Mouse (Mus musculus) myocyte (in vitro differentiated cells): ENCODE data around the gene Etnk2. TPM values are rescaled to one million over a fixed set of nuclear protein-coding genes. Genes with fewer than 3 reads are reported as not detected.

Source experiments
- H3K27me3 ChIP-seq: one replicate; pipeline ENCODE4 v1.6.1; 2011; ENCODE audit not compliant: control insufficient read depth, insufficient read depth, insufficient read length
- H3K36me3 ChIP-seq: one replicate; pipeline ENCODE4 v1.6.1; 2011; ENCODE audit not compliant: control insufficient read depth, insufficient read depth
- H3K4me2 ChIP-seq: one replicate; pipeline ENCODE4 v1.6.1; 2011; ENCODE audit warnings: low read depth, control low read depth
- H3K4me3 ChIP-seq: one replicate; pipeline ENCODE4 v1.5.1; 2011; ENCODE audit warnings: mild to moderate bottlenecking, control low read depth, moderate library complexity
- H3K79me2 ChIP-seq: one replicate; pipeline ENCODE4 v1.6.1; 2011; ENCODE audit not compliant: control insufficient read depth, insufficient read depth
- H3ac ChIP-seq: one replicate; pipeline ENCODE4 v1.6.1; 2011; ENCODE audit not compliant: control insufficient read depth, insufficient read length
- CEBPB ChIP-seq: IDR thresholded peaks from 2 replicates; pipeline ENCODE4 v1.6.1; 2011; ENCODE audit warnings: mild to moderate bottlenecking, moderate library complexity; ENCODE audit not compliant: poor library complexity, insufficient read depth, severe bottlenecking
- E2F4 ChIP-seq: IDR thresholded peaks from one replicate; pipeline ENCODE4 v1.6.1; 2011; ENCODE audit warnings: mild to moderate bottlenecking, control low read depth, moderate library complexity; ENCODE audit not compliant: insufficient read depth
- MAX ChIP-seq: IDR thresholded peaks from one replicate; pipeline ENCODE4 v1.6.1; 2011; ENCODE audit warnings: low read depth, mild to moderate bottlenecking, control low read depth
- MYOD1 ChIP-seq, 3 experiments: IDR thresholded peaks; one replicate each; pipeline ENCODE4 v1.6.1; 2011; ENCODE audit warnings: control low read depth in 2 of 3, low read depth in 2 of 3, mild to moderate bottlenecking in 2 of 3, moderate library complexity in 1 of 3; ENCODE audit not compliant: insufficient read length in 2 of 3, control insufficient read depth in 1 of 3
- MYOG ChIP-seq, 3 experiments: IDR thresholded peaks; one replicate each; pipeline ENCODE4 v1.6.1; 2011; ENCODE audit warnings: control low read depth in 2 of 3, low read depth in 2 of 3, mild to moderate bottlenecking in 2 of 3; ENCODE audit not compliant: insufficient read length in 2 of 3, control insufficient read depth in 1 of 3, insufficient read depth in 1 of 3
- POLR2A ChIP-seq: IDR thresholded peaks from one replicate; pipeline ENCODE4 v1.6.1; 2011; ENCODE audit warnings: low read depth, mild to moderate bottlenecking, control low read depth, moderate library complexity; ENCODE audit not compliant: insufficient read length
- POLR2AphosphoS2 ChIP-seq: IDR thresholded peaks from one replicate; pipeline ENCODE4 v1.6.1; 2011; ENCODE audit warnings: low read depth, control low read depth; ENCODE audit not compliant: insufficient read length
- REST ChIP-seq: IDR thresholded peaks from one replicate; pipeline ENCODE4 v1.6.1; 2011; ENCODE audit warnings: mild to moderate bottlenecking, control low read depth, moderate library complexity; ENCODE audit not compliant: insufficient read depth, insufficient read length
- SRF ChIP-seq: IDR thresholded peaks from one replicate; pipeline ENCODE4 v1.6.1; 2011; ENCODE audit warnings: low read depth; ENCODE audit not compliant: control insufficient read depth, insufficient read length
- TCF12 ChIP-seq: IDR thresholded peaks from one replicate; pipeline ENCODE4 v1.6.1; 2011; ENCODE audit warnings: mild to moderate bottlenecking, control low read depth; ENCODE audit not compliant: poor library complexity, insufficient read depth, severe bottlenecking
- TCF3 ChIP-seq: IDR thresholded peaks from one replicate; pipeline ENCODE4 v1.6.1; 2011; ENCODE audit warnings: low read depth, control low read depth; ENCODE audit not compliant: insufficient read length
- USF1 ChIP-seq: IDR thresholded peaks from one replicate; pipeline ENCODE4 v1.6.1; 2011; ENCODE audit warnings: low read depth, mild to moderate bottlenecking, control low read depth, moderate library complexity
- polyA plus RNA-seq: library from polyadenylated mRNA; unstranded; fragments of >200 nt; fragmentation: generic; extraction: Trizol; gene quantifications from one replicate; pipeline ENCODE4 v1.2.1, GENCODE M21; 2012; ENCODE audit warnings: missing spikeins

The Etnk2 gene
- polyA plus RNA-seq, 1 experiment, result 0.73 TPM

GRCm38 (mm10) chr1:133371431-133371830 lies 8.1 kb downstream of the Etnk2 start:
- no peaks in the 10 kb centered on the region for H3K36me3 ChIP-seq
- TF ChIP-seq SRF, result no peak
- TF ChIP-seq MYOG (IDR thresholded peaks at IDR 0.05; ENCODE audit: control insufficient read depth in 1 of 3, insufficient read depth in 1 of 3, insufficient read length in 2 of 3, low read depth in 2 of 3), result no peak
- TF ChIP-seq POLR2AphosphoS2, result no peak
- TF ChIP-seq MAX, result no peak
- no peak for TF ChIP-seq TCF3
- TF ChIP-seq MYOD1 (IDR thresholded peaks at IDR 0.05; ENCODE audit: control insufficient read depth in 1 of 3, insufficient read length in 2 of 3, low read depth in 2 of 3), result no peak
- TF ChIP-seq TCF12, result no peak
- TF ChIP-seq CEBPB, result no peak
- no peak for TF ChIP-seq POLR2A
- TF ChIP-seq USF1, result no peak
- no peak for TF ChIP-seq REST
- TF ChIP-seq E2F4, result no peak

GRCm38 (mm10) chr1:133372113-133372512 lies 8.7 kb downstream of the Etnk2 start:
- TF ChIP-seq CEBPB, result no peak
- no peak for TF ChIP-seq USF1
- TF ChIP-seq POLR2AphosphoS2, result no peak
- TF ChIP-seq MYOG (IDR thresholded peaks at IDR 0.05; ENCODE audit: control insufficient read depth in 1 of 3, insufficient read depth in 1 of 3, insufficient read length in 2 of 3, low read depth in 2 of 3), result no peak
- TF ChIP-seq POLR2A, result no peak
- TF ChIP-seq SRF, result no peak
- no peak for TF ChIP-seq MYOD1 (IDR thresholded peaks at IDR 0.05; ENCODE audit: control insufficient read depth in 1 of 3, insufficient read length in 2 of 3, low read depth in 2 of 3)
- TF ChIP-seq TCF3, result no peak
- Histone ChIP-seq H3K27me3 (peaks cover 90% of the 10 kb centered on the region), H3K36me3 (no peaks in the 10 kb centered on the region), H3K79me2 (no peaks in the 10 kb centered on the region), H3ac (no peak overlapping the region), H3K4me3 (no peak overlapping the region), H3K4me2 (no peak overlapping the region)

More at GRCm38 (mm10) chr1:133371431-133371830, 8.1 kb downstream of the Etnk2 start:
- Histone ChIP-seq H3K4me3 (no peak overlapping the region), H3K27me3 (peaks cover 90% of the 10 kb centered on the region), H3K79me2 (no peaks in the 10 kb centered on the region), H3ac (no peak overlapping the region), H3K4me2 (no peak overlapping the region)

- H3ac ChIP-seq, result no peak overlapping the region
- no peak overlapping the region for H3K4me2 ChIP-seq
- H3K4me3 ChIP-seq, result no peak overlapping the region
- H3K36me3 ChIP-seq, result no peaks in the 10 kb centered on the region
- H3K27me3 ChIP-seq, result peaks cover 69% of the 10 kb centered on the region
- no peak for TF ChIP-seq E2F4
- TF ChIP-seq SRF, result no peak
- no peak for TF ChIP-seq CEBPB
- TF ChIP-seq MYOG (IDR thresholded peaks at IDR 0.05; ENCODE audit: control insufficient read depth in 1 of 3, insufficient read depth in 1 of 3, insufficient read length in 2 of 3, low read depth in 2 of 3), result no peak
- TF ChIP-seq TCF12, result no peak
- TF ChIP-seq TCF3, result no peak
- no peak for TF ChIP-seq POLR2A
- TF ChIP-seq USF1, result no peak
- no peak for TF ChIP-seq MYOD1 (IDR thresholded peaks at IDR 0.05; ENCODE audit: control insufficient read depth in 1 of 3, insufficient read length in 2 of 3, low read depth in 2 of 3)
- TF ChIP-seq MAX, result no peak
- TF ChIP-seq REST, result no peak
- TF ChIP-seq POLR2AphosphoS2, result no peak
- H3K79me2 ChIP-seq, result no peaks in the 10 kb centered on the region
These were observed 12.4 kb downstream of the Etnk2 start for GRCm38 (mm10) chr1:133375696-133376346.

GRCm38 (mm10) chr1:133377547-133377946 lies 14.2 kb downstream of the Etnk2 start:
- Histone ChIP-seq H3K79me2 (no peaks in the 10 kb centered on the region), H3K4me2 (no peak overlapping the region), H3K27me3 (peaks cover 53% of the 10 kb centered on the region), H3ac (no peak overlapping the region), H3K4me3 (no peak overlapping the region), H3K36me3 (no peaks in the 10 kb centered on the region)
- TF ChIP-seq USF1 (no peak), E2F4 (no peak), TCF3 (no peak), MAX (no peak), CEBPB (no peak), POLR2A (no peak)
